In the genomic region with DNA sequence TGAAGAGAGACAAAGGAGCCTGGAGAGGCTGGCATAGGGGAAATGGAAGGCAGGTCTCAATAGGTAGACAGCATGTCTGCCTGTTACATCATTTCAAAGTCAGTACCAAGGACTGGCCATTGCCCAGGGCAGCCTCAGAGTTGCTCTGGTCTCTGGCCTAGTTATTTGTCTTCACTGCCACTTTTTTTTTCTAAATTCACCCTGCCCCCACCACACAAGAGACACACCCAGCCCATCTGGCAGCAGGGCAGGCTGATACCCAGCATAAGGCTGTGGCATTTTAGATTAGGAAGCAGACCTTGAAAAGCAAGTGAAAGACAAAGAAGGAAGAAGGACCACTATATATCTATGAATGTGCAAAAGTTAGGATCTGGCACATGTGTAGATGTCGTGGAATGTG, we compare ENCODE assay signal across 16 mouse cellular contexts. TPM values are rescaled to one million over a fixed set of nuclear protein-coding genes. Genes with fewer than 3 reads are reported as not detected.
A peak's percentile ranks its signal among the peaks of the same experiment; 100 is the strongest.
DNase-seq lines count a peak whose midpoint lies in the region; ATAC-seq and TF ChIP-seq lines count a peak whose summit lies in the region.
"Had no signal": no experiment of that assay in that cellular context is flagged by ENCODE, and none has a peak within 500 bp of the region (broad histone marks: within the 10 kb centered on the region; RNA-seq: fewer than 3 reads in every experiment).

No protein-coding gene starts in this region.

- no peaks in the 10 kb centered on the region for H3K27me3 ChIP-seq in hindbrain, embryonic 15.5 days
- H3K27me3 ChIP-seq: embryonic facial prominence, embryonic 13.5 days had no signal

- no peaks in the 10 kb centered on the region for H3K36me3 ChIP-seq in hindbrain, embryonic 15.5 days
- H3K36me3 ChIP-seq: embryonic facial prominence, embryonic 13.5 days had no signal

- no peak for TF ChIP-seq POLR2A in lung, adult 2 months (IDR thresholded peaks at IDR 0.05; ENCODE audit: borderline replicate concordance, extremely low read depth, low read depth, low read length)

- H3K9me3 ChIP-seq in hindbrain, embryonic 15.5 days: no peaks in the 10 kb centered on the region
- H3K9me3 ChIP-seq: embryonic facial prominence, embryonic 13.5 days had no signal

- 61% methylated on average over 1 of the region's 1 CpGs for WGBS in hindbrain, embryonic 15.5 days
- WGBS in lung, adult 2 months: 54% methylated on average over 1 of the region's 1 CpGs

- no peak overlapping the region for H3K9ac ChIP-seq in hindbrain, embryonic 15.5 days
- H3K9ac ChIP-seq: embryonic facial prominence, embryonic 13.5 days had no signal

- H3K27ac ChIP-seq in hindbrain, embryonic 15.5 days (replicated peaks): no peak overlapping the region
- H3K27ac ChIP-seq: embryonic facial prominence, embryonic 13.5 days; heart, adult 2 months had no signal

- no peak overlapping the region for H3K4me3 ChIP-seq in hindbrain, embryonic 15.5 days
- H3K4me3 ChIP-seq in lung, adult 2 months (replicated peaks; ENCODE audit: extremely low read depth, low read depth, low read length): no peak overlapping the region
- H3K4me3 ChIP-seq: embryonic facial prominence, embryonic 13.5 days; heart, adult 2 months had no signal

- ATAC-seq in erythroid progenitor cell, adult 5-6 weeks (replicated peaks; ENCODE audit: low FRiP score, poor library complexity, severe bottlenecking): peak; percentile 83
- ATAC-seq in hindbrain, embryonic 15.5 days (ENCODE audit: low FRiP score, low read depth): 0 out of 2 replicates have a peak, but pooled peaks have one; percentile 10
- ATAC-seq in megakaryocyte-erythroid progenitor cell, adult 5-6 weeks (replicated peaks; ENCODE audit: low FRiP score, low TSS enrichment, poor library complexity, severe bottlenecking): peak; percentile 73
- ATAC-seq: intestine, postnatal 0 days had no signal

- H3K4me2 ChIP-seq in hindbrain, embryonic 15.5 days: no peak overlapping the region
- H3K4me2 ChIP-seq: embryonic facial prominence, embryonic 13.5 days had no signal

- peak; percentile 31 for DNase-seq in heart, adult 11 months
- DNase-seq in heart, adult 18-20 months: no peak
- no peak for DNase-seq in lung, adult 2 months
- no peak for DNase-seq in cerebellum, adult 9-10 months
- no peak for DNase-seq in layer of hippocampus, adult 9-11 months
- DNase-seq: heart, adult 2 months; heart, postnatal 10 days; kidney, postnatal 36 days had no signal

- peaks cover 11% of the 10 kb centered on the region for H3K4me1 ChIP-seq in hindbrain, embryonic 15.5 days (replicated peaks)
- H3K4me1 ChIP-seq in lung, adult 2 months (ENCODE audit: control insufficient read depth, insufficient read depth, low read length): no peaks in the 10 kb centered on the region

- no peak for TF ChIP-seq CTCF in lung, adult 2 months (IDR thresholded peaks at IDR 0.05; ENCODE audit: insufficient read depth, low read length)

RNA-seq across cellular contexts. Expression of a gene that starts 24.1 kb away (rescaled TPM):
- total RNA-seq in heart, adult 18-20 months (2021): not detected
- total RNA-seq in erythroid progenitor cell, adult 5-6 weeks (2015; ENCODE audit: low replicate concordance): not detected in 2 replicates
- not detected in 2 replicates for total RNA-seq in erythroid progenitor cell, adult 5-6 weeks (2017; ENCODE audit: low replicate concordance)
- polyA plus RNA-seq in hindbrain, embryonic 15.5 days (2015; fragmentation: Nextera tagmentation; extraction: Ambion mirVana): 0.17 and 0.18 TPM in 2 replicates
- not detected in 2 replicates for total RNA-seq in megakaryocyte-erythroid progenitor cell, adult 5-6 weeks (2014; fragmentation: Nextera tagmentation)
- not detected in 2 replicates for total RNA-seq in megakaryocyte-erythroid progenitor cell, adult 5-6 weeks (2017)
- not detected in 2 replicates for polyA plus RNA-seq in lung, adult 2 months (2012; rRNA removed)
- total RNA-seq: heart, adult 2 months; heart, postnatal 10 days; left cerebral cortex, adult 8-10 months; liver, adult 2 months had no signal
- polyA plus RNA-seq: heart, adult 2 months; intestine, postnatal 0 days; liver, adult 2 months; neural tube, embryonic 11.5 days had no signal

RNA-seq across cellular contexts. Expression of a gene that starts 28.1 kb away (rescaled TPM):
- 1 to 10 TPM; 3.7 to 4.1 TPM for total RNA-seq in heart, adult 18-20 months (2021)
- 6.8 and 10.5 TPM in 2 replicates for total RNA-seq in erythroid progenitor cell, adult 5-6 weeks (2015; ENCODE audit: low replicate concordance)
- total RNA-seq in erythroid progenitor cell, adult 5-6 weeks (2017; ENCODE audit: low replicate concordance): 0.23 and 1.3 TPM in 2 replicates
- 85.5 and 126 TPM in 2 replicates for polyA plus RNA-seq in hindbrain, embryonic 15.5 days (2015; fragmentation: Nextera tagmentation; extraction: Ambion mirVana)
- not detected in 2 replicates for total RNA-seq in megakaryocyte-erythroid progenitor cell, adult 5-6 weeks (2014; fragmentation: Nextera tagmentation)
- total RNA-seq in megakaryocyte-erythroid progenitor cell, adult 5-6 weeks (2017): 0.15 and 2.0 TPM in 2 replicates
- 6.6 and 9.4 TPM in 2 replicates for polyA plus RNA-seq in lung, adult 2 months (2012; rRNA removed)

RNA-seq across cellular contexts. Expression of a gene that starts 43.1 kb away (rescaled TPM):
- 1 to 10 TPM; 1.3 to 1.6 TPM for total RNA-seq in heart, adult 18-20 months (2021)
- not detected in 2 replicates for total RNA-seq in erythroid progenitor cell, adult 5-6 weeks (2015; ENCODE audit: low replicate concordance)
- not detected in 2 replicates for total RNA-seq in erythroid progenitor cell, adult 5-6 weeks (2017; ENCODE audit: low replicate concordance)
- polyA plus RNA-seq in hindbrain, embryonic 15.5 days (2015; fragmentation: Nextera tagmentation; extraction: Ambion mirVana): 4.5 and 4.7 TPM in 2 replicates
- total RNA-seq in megakaryocyte-erythroid progenitor cell, adult 5-6 weeks (2014; fragmentation: Nextera tagmentation): 0.31 TPM in 1 of 2 replicates, not detected in the other
- 0.30 TPM in 1 of 2 replicates, not detected in the other for total RNA-seq in megakaryocyte-erythroid progenitor cell, adult 5-6 weeks (2017)
- polyA plus RNA-seq in lung, adult 2 months (2012; rRNA removed): 2.1 and 2.2 TPM in 2 replicates

RNA-seq across cellular contexts. Expression of a gene that starts 53.8 kb away (rescaled TPM):
- 1 to 10 TPM in 1 of 2 experiments, under 1 TPM in 1; 0.72 to 3.8 TPM for total RNA-seq in heart, adult 18-20 months (2021)
- 12.2 and 16.9 TPM in 2 replicates for total RNA-seq in erythroid progenitor cell, adult 5-6 weeks (2015; ENCODE audit: low replicate concordance)
- total RNA-seq in erythroid progenitor cell, adult 5-6 weeks (2017; ENCODE audit: low replicate concordance): 14.5 and 21.0 TPM in 2 replicates
- 3.5 and 3.6 TPM in 2 replicates for polyA plus RNA-seq in hindbrain, embryonic 15.5 days (2015; fragmentation: Nextera tagmentation; extraction: Ambion mirVana)
- total RNA-seq in megakaryocyte-erythroid progenitor cell, adult 5-6 weeks (2014; fragmentation: Nextera tagmentation): 27.6 and 32.5 TPM in 2 replicates
- 13.7 and 20.1 TPM in 2 replicates for total RNA-seq in megakaryocyte-erythroid progenitor cell, adult 5-6 weeks (2017)
- 27.8 and 39.0 TPM in 2 replicates for polyA plus RNA-seq in lung, adult 2 months (2012; rRNA removed)

RNA-seq across cellular contexts. Expression of a gene that starts 53.9 kb away (rescaled TPM):
- total RNA-seq in heart, adult 18-20 months (2021): 10 to 100 TPM; 56.6 to 58.6 TPM
- 17.7 and 34.8 TPM in 2 replicates for total RNA-seq in erythroid progenitor cell, adult 5-6 weeks (2015; ENCODE audit: low replicate concordance)
- 14.7 and 25.9 TPM in 2 replicates for total RNA-seq in erythroid progenitor cell, adult 5-6 weeks (2017; ENCODE audit: low replicate concordance)
- polyA plus RNA-seq in hindbrain, embryonic 15.5 days (2015; fragmentation: Nextera tagmentation; extraction: Ambion mirVana): 93.3 and 98.4 TPM in 2 replicates
- total RNA-seq in megakaryocyte-erythroid progenitor cell, adult 5-6 weeks (2014; fragmentation: Nextera tagmentation): 224 and 245 TPM in 2 replicates
- 150 TPM in 2 replicates for total RNA-seq in megakaryocyte-erythroid progenitor cell, adult 5-6 weeks (2017)
- polyA plus RNA-seq in lung, adult 2 months (2012; rRNA removed): 33.3 and 42.6 TPM in 2 replicates

Comparison
In these comparisons a context has a peak if more than half of its experiments do, and no peak if none do; other contexts are left out.
1. ATAC-seq: peak in every context shown above with its lines; median percentile 83 in erythroid progenitor cell, adult 5-6 weeks; 73 in megakaryocyte-erythroid progenitor cell, adult 5-6 weeks; 10 in hindbrain, embryonic 15.5 days.